8 mouse cellular contexts compared by ENCODE assay signal in genomic region chr15:11801863-11802722, GRCm38 (mm10).
DNase-seq lines count a peak whose midpoint lies in the region.

No protein-coding gene starts in this region.

- intact Hi-C loops in heart, postnatal 25 days (cut with DNase I): no loop called here

- 0 out of 2 replicates have a peak overlapping the region, but pooled peaks have one; percentile 49 for H3K27ac ChIP-seq in heart, embryonic 10.5 days

- WGBS in heart, embryonic 10.5 days: 31% methylated on average over 13 of the region's 13 CpGs

- H3K36me3 ChIP-seq in heart, embryonic 10.5 days: no peaks in the 10 kb centered on the region

- peak; percentile 86 for DNase-seq in heart, adult 11 months
- DNase-seq in heart, postnatal 25 days (ENCODE audit: low spot score): no peak
- peak; percentile 85 for DNase-seq in adrenal gland, postnatal 14 days
- DNase-seq in heart, embryonic 10.5 days (ENCODE audit: low spot score): no peak
- DNase-seq in kidney, postnatal 36 days: peak; percentile 8 to 23
- peak; percentile 93 for DNase-seq in lung, postnatal 36 days
- DNase-seq in spleen, postnatal 4 days (ENCODE audit: low spot score in 2 of 2): no peak
- no peak for DNase-seq in thymus, postnatal 25 days

- H3K4me1 ChIP-seq in heart, embryonic 10.5 days: peaks cover 7% of the 10 kb centered on the region

- H3K27me3 ChIP-seq in heart, embryonic 10.5 days (ENCODE audit: insufficient read depth, poor library complexity, severe bottlenecking): no peaks in the 10 kb centered on the region

- no peaks in the 10 kb centered on the region for H3K9me3 ChIP-seq in heart, embryonic 10.5 days

- no peak overlapping the region for H3K4me3 ChIP-seq in heart, embryonic 10.5 days

Comparison
In these comparisons a context has a peak if more than half of its experiments do, and no peak if none do; other contexts are left out.
1. DNase-seq: peak in heart, adult 11 months (single experiment), adrenal gland, postnatal 14 days (single experiment), kidney, postnatal 36 days (2 of 2) and lung, postnatal 36 days (single experiment); none in heart, postnatal 25 days (single experiment), heart, embryonic 10.5 days (single experiment), spleen, postnatal 4 days (0 of 2) and thymus, postnatal 25 days (single experiment).